Mouse (Mus musculus) duodenum, adult 2 months (tissue): Measurements from ENCODE around the gene Pank2. TPM values are rescaled to one million over a fixed set of nuclear protein-coding genes. Genes with fewer than 3 reads are reported as not detected.

Experiments
- polyA plus RNA-seq: library from polyadenylated mRNA; depleted of rRNA; stranded (reverse); fragments of >200 nt; gene quantifications from 2 replicates; pipeline ENCODE4 v1.2.3, GENCODE M21; 2012; ENCODE audit warnings: low replicate concordance; rRNA removed

Gene Pank2
- polyA plus RNA-seq, result 4.7 and 9.9 TPM in 2 replicates

GRCm38 (mm10) chr2:131262213-131262672 is at the start of gene Pank2:
Gene Pank2 (plus strand): TSS chr2:131262495.

DNA sequence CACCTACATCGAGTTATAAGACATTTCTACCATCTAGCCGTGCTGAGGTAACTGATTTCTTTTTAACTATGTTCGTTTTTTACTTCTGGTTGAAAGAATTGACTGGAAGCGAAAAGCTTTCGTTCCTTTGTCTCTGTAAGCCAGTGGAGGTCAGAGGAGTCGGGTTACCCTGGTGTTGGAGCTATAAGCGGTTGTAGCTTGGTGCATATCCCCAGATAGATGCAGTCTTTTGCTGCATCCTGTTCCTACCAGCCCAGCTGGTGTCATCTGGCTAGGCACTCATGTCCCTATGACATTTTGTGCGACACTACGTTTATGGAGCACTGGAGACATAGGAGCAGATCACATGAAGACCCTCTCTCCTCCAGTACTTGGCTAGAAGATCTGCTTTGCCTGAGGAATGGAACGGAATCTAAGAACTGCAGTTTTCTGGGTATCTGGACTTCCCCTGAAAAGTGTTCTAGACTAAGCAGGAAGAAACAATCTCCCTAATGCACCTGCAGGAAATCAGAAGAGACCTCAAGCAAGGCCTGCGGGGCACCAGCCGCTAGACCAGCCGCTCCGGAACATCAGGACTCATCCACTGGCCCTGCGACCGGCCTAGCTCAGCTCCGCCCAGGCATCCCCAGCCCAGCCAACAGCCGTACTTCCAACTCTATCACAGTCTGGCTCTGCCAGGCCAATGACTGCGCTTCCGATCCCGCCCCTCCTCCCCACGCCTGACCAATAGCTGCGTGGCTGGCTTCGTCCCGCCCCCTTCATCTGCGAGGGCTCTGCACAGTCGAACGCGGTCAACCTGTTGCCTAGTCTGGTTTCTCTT is 28.8 kb upstream of the Pank2 start, which contains the start of gene Mavs:
Mavs (plus strand) TSS at position 757 of the 820 bp plus-strand sequence.

Other genes with a start within 250 kb of the Pank2 start
- 20.6 and 32.7 TPM in 2 replicates for gene Gfra4, start 219.4 kb upstream of the Pank2 start, polyA plus RNA-seq
- gene Adam33, start 198.7 kb upstream of the Pank2 start, polyA plus RNA-seq, result 11.9 and 25.9 TPM in 2 replicates
- gene Siglec1, start 175.7 kb upstream of the Pank2 start, polyA plus RNA-seq, result 1.0 and 2.0 TPM in 2 replicates
- 2.6 and 2.9 TPM in 2 replicates for gene Hspa12b, start 135.2 kb upstream of the Pank2 start, polyA plus RNA-seq
- gene Gm11037, start 129.0 kb upstream of the Pank2 start, polyA plus RNA-seq, result not detected in 2 replicates
- 69.0 and 100 TPM in 2 replicates for gene 1700037H04Rik, start 102.4 kb upstream of the Pank2 start, polyA plus RNA-seq
- gene Cenpb, start 82.4 kb upstream of the Pank2 start, polyA plus RNA-seq, result 94.1 and 105 TPM in 2 replicates
- gene Cdc25b, start 75.5 kb upstream of the Pank2 start, polyA plus RNA-seq, result 18.4 and 26.6 TPM in 2 replicates
- 9.3 and 10.6 TPM in 2 replicates for gene Spef1, start 75.2 kb upstream of the Pank2 start, polyA plus RNA-seq
- 75.0 and 170 TPM in 2 replicates for gene Ap5s1, start 55.4 kb upstream of the Pank2 start, polyA plus RNA-seq
- 58.0 and 95.8 TPM in 2 replicates for gene Mavs, start 28.4 kb upstream of the Pank2 start, polyA plus RNA-seq
- gene Rnf24, start 90.4 kb downstream of the Pank2 start, polyA plus RNA-seq, result 1.0 and 1.1 TPM in 2 replicates
- 21.5 and 23.3 TPM in 2 replicates for gene Smox, start 229.0 kb downstream of the Pank2 start, polyA plus RNA-seq